Mouse (Mus musculus): ENCODE results near the gene Vwf. TPM values are rescaled to one million over a fixed set of nuclear protein-coding genes. Genes with fewer than 3 reads are reported as not detected.
A peak's percentile ranks its signal among the peaks of the same experiment; 100 is the strongest.

Gene Vwf
- polyA plus RNA-seq, 1 experiment = 7.6 TPM

GRCm38 (mm10) chr6:125565326-125565725 is 18.8 kb downstream of the Vwf start:
- Histone ChIP-seq H3K4me3 (ENCODE audit: insufficient read depth, low read depth, low read length) (no peak overlapping the region), H3K4me1 (ENCODE audit: control insufficient read depth, insufficient read depth, insufficient read length, low read length) (no peaks in the 10 kb centered on the region)

GRCm38 (mm10) chr6:125566656-125567055 is 20.1 kb downstream of the Vwf start:
- Histone ChIP-seq H3K4me1 (ENCODE audit: control insufficient read depth, insufficient read depth, insufficient read length, low read length) (no peaks in the 10 kb centered on the region), H3K27ac (replicated peaks; ENCODE audit: low read depth, low read length) (no peak overlapping the region)

More at GRCm38 (mm10) chr6:125565326-125565725, 18.8 kb downstream of the Vwf start:
- H3K27ac ChIP-seq (replicated peaks; ENCODE audit: low read depth, low read length) = no peak overlapping the region

GRCm38 (mm10) chr6:125568381-125568780 is 21.8 kb downstream of the Vwf start:
- Histone ChIP-seq H3K27ac (replicated peaks; ENCODE audit: low read depth, low read length) (no peak overlapping the region), H3K4me3 (ENCODE audit: insufficient read depth, low read depth, low read length) (no peak overlapping the region), H3K4me1 (ENCODE audit: control insufficient read depth, insufficient read depth, insufficient read length, low read length) (peaks cover 6% of the 10 kb centered on the region; the same call in 1 of the 2 replicates)

More at GRCm38 (mm10) chr6:125566656-125567055, 20.1 kb downstream of the Vwf start:
- no peak overlapping the region for H3K4me3 ChIP-seq (ENCODE audit: insufficient read depth, low read depth, low read length)

GRCm38 (mm10) chr6:125572291-125573188 is 26.0 kb downstream of the Vwf start:
- H3K4me1 ChIP-seq (ENCODE audit: control insufficient read depth, insufficient read depth, insufficient read length, low read length) = peaks cover 6% of the 10 kb centered on the region; the same call in 1 of the 2 replicates
- H3K4me3 ChIP-seq (ENCODE audit: insufficient read depth, low read depth, low read length) = peak overlapping the region; percentile 55
- peak overlapping the region; percentile 54 for H3K27ac ChIP-seq (replicated peaks; ENCODE audit: low read depth, low read length)

GRCm38 (mm10) chr6:125573189-125573928 is 26.8 kb downstream of the Vwf start:
- H3K27ac ChIP-seq (replicated peaks; ENCODE audit: low read depth, low read length) = peak overlapping the region; percentile 54
- peaks cover 6% of the 10 kb centered on the region; the same call in 1 of the 2 replicates for H3K4me1 ChIP-seq (ENCODE audit: control insufficient read depth, insufficient read depth, insufficient read length, low read length)
- H3K4me3 ChIP-seq (ENCODE audit: insufficient read depth, low read depth, low read length) = peak overlapping the region; percentile 55

GRCm38 (mm10) chr6:125575080-125575479 is 28.5 kb downstream of the Vwf start:
- Histone ChIP-seq H3K27ac (replicated peaks; ENCODE audit: low read depth, low read length) (no peak overlapping the region), H3K4me1 (ENCODE audit: control insufficient read depth, insufficient read depth, insufficient read length, low read length) (peaks cover 6% of the 10 kb centered on the region; the same call in 1 of the 2 replicates), H3K4me3 (ENCODE audit: insufficient read depth, low read depth, low read length) (no peak overlapping the region)

GRCm38 (mm10) chr6:125577301-125577700 is 30.7 kb downstream of the Vwf start:
- Histone ChIP-seq H3K4me3 (ENCODE audit: insufficient read depth, low read depth, low read length) (no peak overlapping the region), H3K27ac (replicated peaks; ENCODE audit: low read depth, low read length) (no peak overlapping the region), H3K4me1 (ENCODE audit: control insufficient read depth, insufficient read depth, insufficient read length, low read length) (peaks cover 6% of the 10 kb centered on the region; the same call in 1 of the 2 replicates)

- no peak overlapping the region for H3K4me3 ChIP-seq (ENCODE audit: insufficient read depth, low read depth, low read length)
- no peaks in the 10 kb centered on the region for H3K4me1 ChIP-seq (ENCODE audit: control insufficient read depth, insufficient read depth, insufficient read length, low read length)
- H3K27ac ChIP-seq (replicated peaks; ENCODE audit: low read depth, low read length) = no peak overlapping the region
These were observed 31.5 kb downstream of the Vwf start for GRCm38 (mm10) chr6:125577882-125578646.

- no peak overlapping the region for H3K4me3 ChIP-seq (ENCODE audit: insufficient read depth, low read depth, low read length)
These were observed 32.1 kb downstream of the Vwf start for GRCm38 (mm10) chr6:125578647-125579011.

GRCm38 (mm10) chr6:125579864-125580263 is 33.3 kb downstream of the Vwf start:
- Histone ChIP-seq H3K27ac (replicated peaks; ENCODE audit: low read depth, low read length) (no peak overlapping the region), H3K4me1 (ENCODE audit: control insufficient read depth, insufficient read depth, insufficient read length, low read length) (no peaks in the 10 kb centered on the region), H3K4me3 (ENCODE audit: insufficient read depth, low read depth, low read length) (no peak overlapping the region)

More at GRCm38 (mm10) chr6:125578647-125579011, 32.1 kb downstream of the Vwf start:
- no peak overlapping the region for H3K27ac ChIP-seq (replicated peaks; ENCODE audit: low read depth, low read length)
- no peaks in the 10 kb centered on the region for H3K4me1 ChIP-seq (ENCODE audit: control insufficient read depth, insufficient read depth, insufficient read length, low read length)

GRCm38 (mm10) chr6:125583666-125584065 is 37.1 kb downstream of the Vwf start:
- no peak overlapping the region for H3K27ac ChIP-seq (replicated peaks; ENCODE audit: low read depth, low read length)
- no peaks in the 10 kb centered on the region for H3K4me1 ChIP-seq (ENCODE audit: control insufficient read depth, insufficient read depth, insufficient read length, low read length)
- no peak overlapping the region for H3K4me3 ChIP-seq (ENCODE audit: insufficient read depth, low read depth, low read length)

GRCm38 (mm10) chr6:125584266-125584665 is 37.7 kb downstream of the Vwf start:
- H3K4me3 ChIP-seq (ENCODE audit: insufficient read depth, low read depth, low read length) = no peak overlapping the region
- no peak overlapping the region for H3K27ac ChIP-seq (replicated peaks; ENCODE audit: low read depth, low read length)
- no peaks in the 10 kb centered on the region for H3K4me1 ChIP-seq (ENCODE audit: control insufficient read depth, insufficient read depth, insufficient read length, low read length)

- H3K4me1 ChIP-seq (ENCODE audit: control insufficient read depth, insufficient read depth, insufficient read length, low read length) = no peaks in the 10 kb centered on the region
- H3K27ac ChIP-seq (replicated peaks; ENCODE audit: low read depth, low read length) = no peak overlapping the region
- H3K4me3 ChIP-seq (ENCODE audit: insufficient read depth, low read depth, low read length) = no peak overlapping the region
These were observed 39.0 kb downstream of the Vwf start for GRCm38 (mm10) chr6:125585579-125585978.

- Histone ChIP-seq H3K27ac (replicated peaks; ENCODE audit: low read depth, low read length) (no peak overlapping the region), H3K4me3 (ENCODE audit: insufficient read depth, low read depth, low read length) (no peak overlapping the region), H3K4me1 (ENCODE audit: control insufficient read depth, insufficient read depth, insufficient read length, low read length) (no peaks in the 10 kb centered on the region)
These were observed 39.5 kb downstream of the Vwf start for GRCm38 (mm10) chr6:125586042-125586566.

Measured in brown adipose tissue, adult 24 weeks (tissue).